Mouse (Mus musculus): Measurements from ENCODE around the gene Rrp9. TPM values are rescaled to one million over a fixed set of nuclear protein-coding genes. Genes with fewer than 3 reads are reported as not detected.

Rrp9 gene
- 46.2 and 47.8 TPM in 2 replicates for polyA plus RNA-seq (2015; fragmentation: Nextera tagmentation; extraction: Ambion mirVana)

- no peak for ATAC-seq
- H3K9me3 ChIP-seq, result no peaks in the 10 kb centered on the region
- peak within 1 kb of the TSS; percentile 42; the same call in 1 of the 2 replicates for H3K9ac ChIP-seq (replicated peaks)
- peaks cover 42% of the 10 kb centered on the region for H3K4me1 ChIP-seq (replicated peaks)
- H3K36me3 ChIP-seq, result peaks cover 6% of the 10 kb centered on the region
- H3K4me3 ChIP-seq (replicated peaks), result no peak within 1 kb of the TSS; the same call in 1 of the 2 replicates
- peak within 1 kb of the TSS; percentile 28 for H3K4me2 ChIP-seq (replicated peaks)
- no peak within 1 kb of the TSS for H3K27ac ChIP-seq
- no peaks in the 10 kb centered on the region for H3K27me3 ChIP-seq
- WGBS, result 88% methylated on average over 10 of the region's 10 CpGs
These were observed at the start of gene Rrp9 for GRCm38 (mm10) chr9:106475663-106476001. Gene Rrp9 (plus strand): TSS chr9:106475963.

- ATAC-seq, result peak; percentile 80
These were observed 47.0 kb upstream of the Rrp9 start for GRCm38 (mm10) chr9:106428719-106429220.

DNA sequence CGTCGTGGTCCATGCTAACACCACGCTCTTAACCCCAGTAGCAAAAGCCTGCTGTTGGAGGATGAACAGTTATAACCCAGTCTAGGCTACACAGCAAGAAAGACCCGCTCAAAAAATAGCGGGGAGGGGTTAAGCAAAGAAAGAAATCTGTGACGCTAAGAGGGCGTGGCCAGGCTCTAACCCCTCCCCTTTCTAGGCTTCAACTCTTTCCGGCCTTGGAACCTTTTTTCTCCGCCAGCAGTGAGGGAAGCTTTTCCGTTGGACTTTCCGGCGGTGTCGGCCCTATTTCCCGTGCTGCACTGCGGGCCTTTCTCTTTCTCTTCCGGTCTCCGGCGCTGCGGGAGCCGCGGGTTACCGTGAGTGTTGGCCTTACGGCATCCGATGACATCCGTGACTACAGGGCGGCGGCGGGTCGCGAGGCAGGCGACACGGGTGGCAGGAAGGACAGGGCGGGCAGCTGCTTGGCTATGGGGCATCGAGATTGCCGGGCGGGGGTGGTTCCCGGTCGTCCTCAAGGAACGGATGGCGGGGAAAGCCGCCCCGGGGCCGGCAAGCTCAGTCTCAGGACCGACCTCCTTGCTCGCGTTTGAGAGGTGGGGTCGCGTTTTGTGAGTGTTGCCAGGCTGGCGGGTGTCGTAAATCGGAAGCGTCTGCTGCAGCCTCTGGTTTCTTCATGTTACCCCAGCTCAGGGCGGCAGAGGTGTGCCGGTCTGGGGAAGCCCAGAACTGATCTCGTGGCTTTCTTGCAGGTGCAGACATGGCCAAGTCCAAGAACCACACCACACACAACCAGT is 46.3 kb upstream of the Rrp9 start, which contains the start of gene Rpl29:
Gene Rpl29, plus strand, starts transcription at position 234 of the 794 bp plus-strand sequence.
- Histone ChIP-seq H3K27me3 (no peaks in the 10 kb centered on the region), H3K9me3 (no peaks in the 10 kb centered on the region), H3K9ac (replicated peaks) (peak within 1 kb of the TSS; percentile 98), H3K4me3 (replicated peaks) (peak within 1 kb of the TSS; percentile 92), H3K4me2 (replicated peaks) (peak within 1 kb of the TSS; percentile 89), H3K36me3 (peaks cover 37% of the 10 kb centered on the region), H3K4me1 (replicated peaks) (peaks cover 11% of the 10 kb centered on the region), H3K27ac (peak within 1 kb of the TSS; percentile 95)
- under 1% methylated on average over 55 of the region's 55 CpGs for WGBS
- peak; percentile 93 for ATAC-seq

More at GRCm38 (mm10) chr9:106428719-106429220, 47.0 kb upstream of the Rrp9 start:
- Histone ChIP-seq H3K9ac (replicated peaks) (peak overlapping the region; percentile 67), H3K36me3 (peaks cover 30% of the 10 kb centered on the region), H3K4me1 (replicated peaks) (peaks cover 11% of the 10 kb centered on the region), H3K9me3 (no peaks in the 10 kb centered on the region), H3K27ac (peak overlapping the region; percentile 91), H3K27me3 (no peaks in the 10 kb centered on the region), H3K4me2 (replicated peaks) (peak overlapping the region; percentile 89), H3K4me3 (replicated peaks) (peak overlapping the region; percentile 92)
- WGBS, result 15% methylated on average over 11 of the region's 11 CpGs

DNA sequence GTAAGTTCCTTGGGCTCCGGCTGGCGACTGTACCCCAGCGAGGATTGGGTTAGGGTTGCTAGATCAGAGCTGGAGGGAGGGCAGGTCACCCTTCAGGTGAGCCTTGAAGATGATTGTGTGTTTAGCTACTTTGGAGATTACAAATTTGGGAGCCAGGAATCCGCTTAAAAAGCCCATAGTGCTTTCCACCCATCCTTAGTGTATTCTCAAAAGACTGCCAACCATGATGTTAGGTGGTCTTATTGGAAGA is 45.8 kb upstream of the Rrp9 start:
- 3% methylated on average over 4 of the region's 4 CpGs for WGBS
- Histone ChIP-seq H3K4me3 (replicated peaks) (peak overlapping the region; percentile 92), H3K4me2 (replicated peaks) (peak overlapping the region; percentile 89), H3K4me1 (replicated peaks) (peaks cover 11% of the 10 kb centered on the region), H3K27me3 (no peaks in the 10 kb centered on the region), H3K9ac (replicated peaks) (peak overlapping the region; percentile 98), H3K27ac (peak overlapping the region; percentile 95), H3K9me3 (no peaks in the 10 kb centered on the region), H3K36me3 (peaks cover 42% of the 10 kb centered on the region)
- no peak for ATAC-seq

GRCm38 (mm10) chr9:106433389-106433788 is 42.4 kb upstream of the Rrp9 start:
- no peak overlapping the region for H3K27ac ChIP-seq
- H3K27me3 ChIP-seq, result no peaks in the 10 kb centered on the region
- no peak overlapping the region for H3K4me3 ChIP-seq (replicated peaks)
- H3K4me1 ChIP-seq (replicated peaks), result peaks cover 23% of the 10 kb centered on the region
- no peaks in the 10 kb centered on the region for H3K9me3 ChIP-seq
- peaks cover 46% of the 10 kb centered on the region for H3K36me3 ChIP-seq
- no peak for ATAC-seq
- no peak overlapping the region for H3K4me2 ChIP-seq (replicated peaks)
- H3K9ac ChIP-seq (replicated peaks), result no peak overlapping the region
- WGBS, result 81% methylated on average over 7 of the region's 7 CpGs

- Histone ChIP-seq H3K9ac (replicated peaks) (0 out of 2 replicates have a peak overlapping the region, but pooled peaks have one; percentile 14), H3K36me3 (peaks cover 38% of the 10 kb centered on the region), H3K4me3 (replicated peaks) (no peak overlapping the region), H3K27me3 (no peaks in the 10 kb centered on the region), H3K27ac (no peak overlapping the region), H3K9me3 (no peaks in the 10 kb centered on the region), H3K4me1 (replicated peaks) (peaks cover 18% of the 10 kb centered on the region), H3K4me2 (replicated peaks) (no peak overlapping the region)
- no peak for ATAC-seq
- 80% methylated on average over 9 of the region's 9 CpGs for WGBS
These were observed 39.2 kb upstream of the Rrp9 start for GRCm38 (mm10) chr9:106436566-106436965.

DNA sequence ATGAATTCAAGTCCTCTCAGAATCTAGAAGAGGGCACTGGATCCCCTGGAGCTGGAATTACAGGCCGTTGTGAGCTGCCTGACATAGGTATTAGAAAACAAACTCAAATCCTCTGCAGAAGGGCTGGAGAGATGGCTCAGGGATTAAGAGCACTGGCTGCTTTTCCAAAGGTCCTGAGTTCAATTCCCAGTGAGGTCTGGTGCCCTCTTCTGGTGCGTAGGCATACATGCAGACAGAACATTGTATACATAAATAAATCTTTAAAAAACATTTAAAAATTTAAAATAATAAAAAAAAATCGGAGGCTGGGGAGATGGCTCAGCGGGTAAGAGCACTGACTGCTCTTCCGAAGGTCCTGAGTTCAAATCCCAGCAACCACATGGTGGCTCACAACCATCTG is 33.1 kb upstream of the Rrp9 start:
- Histone ChIP-seq H3K36me3 (no peaks in the 10 kb centered on the region), H3K9ac (replicated peaks) (no peak overlapping the region), H3K4me3 (replicated peaks) (no peak overlapping the region), H3K9me3 (no peaks in the 10 kb centered on the region), H3K27me3 (no peaks in the 10 kb centered on the region), H3K4me1 (replicated peaks) (peaks cover 27% of the 10 kb centered on the region), H3K4me2 (replicated peaks) (no peak overlapping the region), H3K27ac (no peak overlapping the region)
- 75% methylated on average over 5 of the region's 5 CpGs for WGBS
- no peak for ATAC-seq

DNA sequence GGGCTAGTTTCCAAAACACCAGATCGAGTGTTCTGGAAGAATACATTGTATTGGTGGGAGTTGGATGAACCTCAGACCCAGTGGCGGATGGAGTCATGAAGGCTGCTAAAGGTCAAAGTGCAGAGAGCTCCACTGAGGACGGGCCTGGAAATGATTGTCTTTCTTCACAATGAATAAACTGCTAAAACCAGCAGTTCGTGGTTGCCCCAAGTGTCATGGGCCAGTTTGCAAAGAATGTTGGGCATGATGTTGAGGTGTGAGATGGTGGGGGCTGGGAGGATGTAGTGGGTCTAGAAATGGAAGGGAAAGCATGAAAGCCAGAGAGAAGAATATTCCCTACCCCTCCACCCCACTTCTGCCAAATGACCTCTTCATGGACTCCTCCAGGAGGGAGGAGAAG is 30.9 kb upstream of the Rrp9 start:
- no peak overlapping the region for H3K9ac ChIP-seq (replicated peaks)
- H3K4me2 ChIP-seq (replicated peaks), result 0 out of 2 replicates have a peak overlapping the region, but pooled peaks have one; percentile 0
- no peak overlapping the region for H3K27ac ChIP-seq
- ATAC-seq, result no peak
- peaks cover 2% of the 10 kb centered on the region; the same call in 1 of the 2 replicates for H3K27me3 ChIP-seq
- 78% methylated on average over 4 of the region's 4 CpGs for WGBS
- H3K36me3 ChIP-seq, result no peaks in the 10 kb centered on the region
- H3K9me3 ChIP-seq, result no peaks in the 10 kb centered on the region
- H3K4me3 ChIP-seq (replicated peaks), result no peak overlapping the region
- H3K4me1 ChIP-seq (replicated peaks), result peaks cover 31% of the 10 kb centered on the region

DNA sequence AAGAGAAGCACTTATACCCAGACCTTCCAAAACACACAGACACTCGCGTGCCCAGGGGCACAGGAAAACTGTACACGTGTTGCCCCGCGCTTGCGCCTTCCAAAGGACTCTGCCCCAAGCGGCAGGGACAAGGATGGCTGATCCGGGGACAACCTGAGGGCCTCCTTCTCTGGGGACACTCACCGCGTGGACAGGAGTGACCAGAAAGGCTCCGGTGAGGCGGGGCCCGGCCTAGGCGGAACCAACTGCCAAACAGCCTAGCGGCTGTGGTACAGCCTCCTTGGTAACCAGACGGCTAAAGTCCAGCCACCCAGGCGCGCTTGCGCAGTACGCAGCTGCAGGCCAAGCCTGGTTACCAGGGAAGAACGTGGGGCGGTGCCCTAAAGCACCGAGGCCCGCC is 28.4 kb upstream of the Rrp9 start, which contains the start of the genes Abhd14b and Abhd14a:
Gene Abhd14b, plus strand, starts transcription at position 112 of the 400 bp plus-strand sequence.
Gene Abhd14a, minus strand, starts transcription at position 331 of the 400 bp plus-strand sequence.
- H3K4me3 ChIP-seq (replicated peaks), result peak within 1 kb of the TSS; percentile 54
- H3K9ac ChIP-seq (replicated peaks), result peak within 1 kb of the TSS; percentile 70
- peak within 1 kb of the TSS; percentile 68 for H3K4me2 ChIP-seq (replicated peaks)
- ATAC-seq, result peak; percentile 86
- peak within 1 kb of the TSS; percentile 57 for H3K27ac ChIP-seq
- H3K9me3 ChIP-seq, result no peaks in the 10 kb centered on the region
- H3K36me3 ChIP-seq, result no peaks in the 10 kb centered on the region
- WGBS, result under 1% methylated on average over 24 of the region's 24 CpGs
- peaks cover 4% of the 10 kb centered on the region; the same call in 1 of the 2 replicates for H3K27me3 ChIP-seq
- peaks cover 51% of the 10 kb centered on the region for H3K4me1 ChIP-seq (replicated peaks)

DNA sequence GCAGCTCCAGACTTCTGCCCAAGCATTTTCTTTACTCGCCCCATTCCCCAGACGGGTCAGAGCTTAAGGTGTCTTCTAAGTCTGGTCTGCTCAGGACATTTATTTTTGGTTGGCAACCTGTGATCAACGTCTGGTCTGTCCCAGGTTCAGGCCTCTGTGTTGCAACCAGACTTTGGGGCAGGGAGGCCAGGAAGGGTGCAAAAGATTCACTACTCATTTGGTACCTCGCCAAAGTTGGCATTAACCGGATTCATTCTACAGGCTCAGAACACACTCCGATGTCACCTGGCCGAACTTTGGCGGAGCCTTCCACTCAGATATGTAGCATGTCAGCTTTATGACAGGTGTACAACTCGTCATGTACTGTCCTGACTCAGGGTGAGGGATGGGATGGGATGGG is 27.8 kb upstream of the Rrp9 start:
- 36% methylated on average over 9 of the region's 9 CpGs for WGBS
- peak; percentile 43 for ATAC-seq
- peaks cover 57% of the 10 kb centered on the region for H3K4me1 ChIP-seq (replicated peaks)
- H3K27me3 ChIP-seq, result peaks cover 4% of the 10 kb centered on the region; the same call in 1 of the 2 replicates
- 0 out of 2 replicates have a peak overlapping the region, but pooled peaks have one; percentile 70 for H3K9ac ChIP-seq (replicated peaks)
- no peaks in the 10 kb centered on the region for H3K36me3 ChIP-seq
- H3K4me2 ChIP-seq (replicated peaks), result peak overlapping the region; percentile 68
- peak overlapping the region; percentile 57 for H3K27ac ChIP-seq
- H3K9me3 ChIP-seq, result no peaks in the 10 kb centered on the region
- H3K4me3 ChIP-seq (replicated peaks), result peak overlapping the region; percentile 54

DNA sequence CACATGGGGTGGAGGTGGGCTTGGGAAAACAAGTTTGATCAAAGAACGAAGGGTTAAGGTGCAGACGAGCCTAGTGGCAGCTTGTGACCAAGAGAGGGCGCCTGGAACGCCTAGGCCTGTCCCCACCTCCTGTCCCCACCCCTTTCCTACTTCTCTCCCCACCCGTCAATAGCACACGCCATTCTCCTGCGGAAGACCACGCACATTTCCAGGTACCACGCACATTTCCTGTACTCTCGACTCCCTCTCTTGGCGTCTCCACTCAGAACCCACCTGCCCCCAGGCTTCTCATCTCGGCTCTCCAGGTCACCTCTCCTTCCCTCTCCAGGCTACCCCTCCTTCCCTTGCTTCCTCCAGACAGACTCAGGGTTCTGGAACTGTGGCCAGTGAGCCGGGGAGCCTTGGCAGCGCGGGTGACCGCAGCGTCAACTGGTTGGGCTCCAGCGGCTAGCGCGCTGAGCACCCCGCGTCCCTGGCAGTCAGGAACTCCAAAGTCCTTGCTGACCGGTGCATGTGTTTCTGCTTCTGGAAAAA is 27.2 kb upstream of the Rrp9 start:
- WGBS, result under 1% methylated on average over 23 of the region's 23 CpGs
- peak overlapping the region; percentile 53; the same call in 1 of the 2 replicates for H3K27ac ChIP-seq
- peak; percentile 44 for ATAC-seq
- peaks cover 4% of the 10 kb centered on the region; the same call in 1 of the 2 replicates for H3K27me3 ChIP-seq
- H3K9ac ChIP-seq (replicated peaks), result peak overlapping the region; percentile 69
- no peaks in the 10 kb centered on the region for H3K9me3 ChIP-seq
- peak overlapping the region; percentile 40 for H3K4me3 ChIP-seq (replicated peaks)
- H3K4me2 ChIP-seq (replicated peaks), result peak overlapping the region; percentile 64
- peaks cover 60% of the 10 kb centered on the region for H3K4me1 ChIP-seq (replicated peaks)
- no peaks in the 10 kb centered on the region for H3K36me3 ChIP-seq

DNA sequence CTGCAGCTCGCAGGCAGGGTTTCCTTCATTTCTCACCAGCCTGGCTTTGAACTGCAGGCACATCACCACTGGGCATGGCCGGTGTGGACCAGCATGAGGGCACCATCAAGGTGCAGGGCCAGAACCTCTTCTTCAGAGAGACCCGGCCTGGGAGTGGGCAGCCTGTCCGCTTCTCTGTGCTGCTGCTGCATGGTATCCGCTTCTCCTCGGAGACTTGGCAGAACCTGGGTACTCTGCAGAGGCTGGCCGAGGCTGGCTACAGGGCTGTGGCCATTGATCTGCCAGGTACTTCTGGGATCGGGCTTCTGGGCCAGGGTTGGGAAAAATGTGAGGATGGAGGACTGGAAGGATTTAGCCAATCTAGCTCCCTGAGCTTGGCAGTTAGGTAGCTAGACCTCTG is 25.8 kb upstream of the Rrp9 start:
- no peak for ATAC-seq
- H3K4me3 ChIP-seq (replicated peaks), result no peak overlapping the region
- no peaks in the 10 kb centered on the region for H3K9me3 ChIP-seq
- H3K27ac ChIP-seq, result no peak overlapping the region
- H3K9ac ChIP-seq (replicated peaks), result no peak overlapping the region
- H3K4me1 ChIP-seq (replicated peaks), result peaks cover 64% of the 10 kb centered on the region
- H3K27me3 ChIP-seq, result peaks cover 4% of the 10 kb centered on the region; the same call in 1 of the 2 replicates
- WGBS, result 92% methylated on average over 8 of the region's 8 CpGs
- H3K36me3 ChIP-seq, result no peaks in the 10 kb centered on the region
- no peak overlapping the region for H3K4me2 ChIP-seq (replicated peaks)
